Mouse (Mus musculus): Measurements from ENCODE around the gene Fbxw7. TPM values are rescaled to one million over a fixed set of nuclear protein-coding genes. Genes with fewer than 3 reads are reported as not detected.

Gene Fbxw7
- polyA plus RNA-seq, 1 experiment: 11.7 TPM

DNA sequence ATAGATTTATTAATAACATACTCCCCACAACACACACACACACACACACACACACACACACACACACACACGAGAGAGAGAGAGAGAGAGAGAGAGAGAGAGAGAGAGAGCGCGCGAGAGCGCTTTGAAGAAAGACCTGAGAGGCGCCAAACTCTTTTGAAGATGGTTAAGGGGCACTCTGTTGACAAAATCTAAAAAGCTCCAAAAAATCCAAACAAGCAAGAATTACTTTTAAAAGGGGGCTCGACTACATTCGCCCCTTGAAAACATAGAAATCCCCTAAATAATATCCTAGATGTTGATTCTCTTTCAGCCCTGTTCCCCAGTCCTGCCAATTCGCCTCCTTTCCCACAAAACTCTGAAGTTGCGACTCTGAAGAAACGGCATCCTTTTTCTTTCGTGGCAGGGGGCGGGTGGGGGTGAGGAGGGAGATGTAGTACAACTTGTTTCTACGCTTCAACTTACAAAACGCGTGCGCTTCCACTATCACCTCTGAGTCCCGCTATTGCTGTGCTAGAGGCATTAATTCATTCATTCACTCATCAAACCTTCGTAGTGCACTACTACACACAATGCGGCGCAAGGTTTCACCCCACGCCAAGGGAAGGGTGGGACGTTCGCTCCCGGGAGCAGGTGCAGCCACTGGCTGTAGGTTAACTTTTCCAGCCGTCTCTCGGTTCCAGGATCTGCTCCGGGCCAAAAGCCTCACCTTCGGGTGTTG lies 1.5 kb upstream of the Fbxw7 start:
- peaks cover 4% of the 10 kb centered on the region for H3K4me1 ChIP-seq (ENCODE audit: control insufficient read depth, insufficient read depth, low read length)
- TF ChIP-seq CTCF (IDR thresholded peaks at IDR 0.05; ENCODE audit: control insufficient read depth, insufficient read depth, insufficient replicate concordance, low read depth, low read length): no peak
- TF ChIP-seq POLR2A (IDR thresholded peaks at IDR 0.05; ENCODE audit: control insufficient read depth, low read depth, low read length): no peak
- H3K27me3 ChIP-seq (ENCODE audit: control insufficient read depth, insufficient read depth, low read length): no peaks in the 10 kb centered on the region
- peak overlapping the region; percentile 98 for H3K4me3 ChIP-seq (ENCODE audit: control insufficient read depth, low read depth, low read length)
- no peaks in the 10 kb centered on the region for H3K36me3 ChIP-seq (ENCODE audit: control insufficient read depth, insufficient read depth, low read length)
- peak overlapping the region; percentile 85 for H3K27ac ChIP-seq (ENCODE audit: control insufficient read depth, insufficient read depth, low read depth, low read length)

DNA sequence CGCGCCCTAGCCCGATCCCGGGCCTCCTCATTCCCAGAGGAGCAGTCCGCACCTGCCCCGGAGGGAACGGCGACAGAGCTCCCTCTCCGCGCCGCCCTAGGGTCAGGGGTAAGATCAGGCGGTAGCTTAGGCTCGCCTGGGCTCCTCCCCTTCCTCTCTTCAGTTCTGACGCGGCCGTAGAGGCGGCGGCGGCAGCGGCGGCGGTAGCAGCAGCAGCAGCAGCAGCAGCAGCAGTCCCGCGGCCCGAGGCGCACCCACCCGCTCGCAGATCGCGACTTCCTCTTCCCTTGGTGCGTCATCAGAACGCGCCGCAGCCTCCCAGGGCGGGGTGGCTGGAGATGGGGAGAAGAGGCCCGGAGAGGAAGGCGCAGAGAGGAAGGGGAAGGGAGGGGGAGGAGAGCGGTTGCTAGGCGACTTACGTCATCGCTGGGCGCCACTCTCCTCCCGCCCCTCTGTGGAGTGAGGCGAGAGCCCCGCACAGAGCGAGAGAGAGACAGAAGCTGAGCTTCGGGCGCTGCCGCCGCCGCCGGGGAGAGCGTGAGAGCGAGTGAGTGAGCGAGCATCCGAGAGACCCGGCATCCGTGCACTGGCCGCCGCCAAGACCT lies 809 bp upstream of the Fbxw7 start:
- peaks cover 4% of the 10 kb centered on the region for H3K4me1 ChIP-seq (ENCODE audit: control insufficient read depth, insufficient read depth, low read length)
- H3K27ac ChIP-seq (ENCODE audit: control insufficient read depth, insufficient read depth, low read depth, low read length): peak overlapping the region; percentile 85
- H3K4me3 ChIP-seq (ENCODE audit: control insufficient read depth, low read depth, low read length): peak overlapping the region; percentile 98
- H3K36me3 ChIP-seq (ENCODE audit: control insufficient read depth, insufficient read depth, low read length): no peaks in the 10 kb centered on the region
- H3K27me3 ChIP-seq (ENCODE audit: control insufficient read depth, insufficient read depth, low read length): no peaks in the 10 kb centered on the region
- TF ChIP-seq CTCF (IDR thresholded peaks at IDR 0.05; ENCODE audit: control insufficient read depth, insufficient read depth, insufficient replicate concordance, low read depth, low read length) (no peak), POLR2A (IDR thresholded peaks at IDR 0.05; ENCODE audit: control insufficient read depth, low read depth, low read length) (peak; percentile 80)

DNA sequence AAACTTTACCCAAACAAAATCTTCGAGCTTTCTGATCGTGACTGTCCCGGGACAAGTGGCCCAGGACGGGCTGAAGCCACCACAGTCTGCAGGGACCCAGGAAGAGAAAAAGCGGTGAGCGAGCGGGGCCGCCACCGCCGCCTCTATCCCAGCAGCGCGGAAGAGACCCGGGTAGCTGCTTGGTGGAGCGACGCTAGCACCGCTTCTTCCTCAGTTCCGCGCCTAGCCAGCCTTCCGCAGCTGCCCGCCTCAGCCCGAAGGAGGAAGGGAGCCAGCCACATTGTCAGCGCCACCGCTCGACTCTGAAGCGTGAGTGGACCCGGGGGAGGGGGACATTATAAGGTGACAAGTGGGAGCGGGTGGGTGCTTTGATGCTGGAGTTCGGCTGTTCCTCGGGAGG lies 393 bp downstream of the Fbxw7 start:
- TF ChIP-seq CTCF (IDR thresholded peaks at IDR 0.05; ENCODE audit: control insufficient read depth, insufficient read depth, insufficient replicate concordance, low read depth, low read length) (no peak), POLR2A (IDR thresholded peaks at IDR 0.05; ENCODE audit: control insufficient read depth, low read depth, low read length) (no peak)
- peak overlapping the region; percentile 98 for H3K4me3 ChIP-seq (ENCODE audit: control insufficient read depth, low read depth, low read length)
- no peak overlapping the region for H3K27ac ChIP-seq (ENCODE audit: control insufficient read depth, insufficient read depth, low read depth, low read length)
- H3K4me1 ChIP-seq (ENCODE audit: control insufficient read depth, insufficient read depth, low read length): peaks cover 4% of the 10 kb centered on the region
- no peaks in the 10 kb centered on the region for H3K36me3 ChIP-seq (ENCODE audit: control insufficient read depth, insufficient read depth, low read length)
- no peaks in the 10 kb centered on the region for H3K27me3 ChIP-seq (ENCODE audit: control insufficient read depth, insufficient read depth, low read length)

DNA sequence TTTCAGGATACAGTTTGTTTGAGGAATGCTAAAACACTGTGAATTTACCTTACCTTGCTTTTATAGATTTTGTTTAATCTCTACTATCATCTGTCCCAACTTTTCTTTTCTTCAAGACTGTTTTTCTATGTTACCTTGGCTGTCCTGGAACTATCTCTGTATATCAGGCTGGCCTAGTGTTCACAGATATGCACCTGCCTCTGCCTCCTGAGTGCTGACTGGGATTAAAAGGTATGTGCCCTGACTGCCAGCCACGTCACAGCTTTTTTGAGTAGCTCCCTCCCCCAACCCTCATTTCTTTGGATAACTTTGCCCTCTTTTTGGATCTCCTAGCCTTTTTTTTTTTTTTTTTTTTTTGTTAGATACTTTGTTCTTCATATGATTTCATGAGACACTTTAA lies 1.9 kb downstream of the Fbxw7 start:
- H3K27me3 ChIP-seq (ENCODE audit: control insufficient read depth, insufficient read depth, low read length): no peaks in the 10 kb centered on the region
- no peak for TF ChIP-seq CTCF (IDR thresholded peaks at IDR 0.05; ENCODE audit: control insufficient read depth, insufficient read depth, insufficient replicate concordance, low read depth, low read length)
- no peak for TF ChIP-seq POLR2A (IDR thresholded peaks at IDR 0.05; ENCODE audit: control insufficient read depth, low read depth, low read length)
- no peak overlapping the region for H3K27ac ChIP-seq (ENCODE audit: control insufficient read depth, insufficient read depth, low read depth, low read length)
- H3K36me3 ChIP-seq (ENCODE audit: control insufficient read depth, insufficient read depth, low read length): no peaks in the 10 kb centered on the region
- no peak overlapping the region for H3K4me3 ChIP-seq (ENCODE audit: control insufficient read depth, low read depth, low read length)
- H3K4me1 ChIP-seq (ENCODE audit: control insufficient read depth, insufficient read depth, low read length): peaks cover 4% of the 10 kb centered on the region

DNA sequence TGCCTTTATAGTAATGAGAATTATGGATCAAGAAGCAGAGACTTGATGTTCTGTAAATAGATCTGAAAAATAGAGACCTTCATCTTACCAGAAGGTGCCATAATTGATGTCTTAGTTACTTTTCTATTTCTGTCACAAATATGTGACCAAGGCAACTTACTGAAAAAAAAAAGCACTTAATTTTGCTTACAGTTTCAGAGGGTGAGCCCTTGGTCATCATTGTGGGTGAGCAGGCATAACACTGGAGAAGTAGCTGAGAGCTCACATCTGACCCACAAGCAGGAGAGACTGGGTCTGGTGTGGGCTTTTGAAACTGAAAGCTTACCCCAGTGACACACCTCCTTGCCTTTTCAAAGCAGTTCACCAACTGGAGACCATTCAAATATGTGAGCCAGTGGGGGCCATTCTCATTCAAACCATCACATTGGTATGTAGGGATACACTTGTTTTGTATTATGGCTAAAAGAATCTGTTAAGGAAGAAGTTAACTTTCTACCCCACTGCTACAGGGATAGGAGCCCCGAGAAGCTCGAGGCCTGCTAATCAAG lies 5.7 kb downstream of the Fbxw7 start:
- no peaks in the 10 kb centered on the region for H3K4me1 ChIP-seq (ENCODE audit: control insufficient read depth, insufficient read depth, low read length)
- no peaks in the 10 kb centered on the region for H3K27me3 ChIP-seq (ENCODE audit: control insufficient read depth, insufficient read depth, low read length)
- no peak overlapping the region for H3K27ac ChIP-seq (ENCODE audit: control insufficient read depth, insufficient read depth, low read depth, low read length)
- no peaks in the 10 kb centered on the region; the same call in 1 of the 2 replicates for H3K36me3 ChIP-seq (ENCODE audit: control insufficient read depth, insufficient read depth, low read length)
- no peak for TF ChIP-seq POLR2A (IDR thresholded peaks at IDR 0.05; ENCODE audit: control insufficient read depth, low read depth, low read length)
- no peak for TF ChIP-seq CTCF (IDR thresholded peaks at IDR 0.05; ENCODE audit: control insufficient read depth, insufficient read depth, insufficient replicate concordance, low read depth, low read length)
- H3K4me3 ChIP-seq (ENCODE audit: control insufficient read depth, low read depth, low read length): no peak overlapping the region

GRCm38 (mm10) chr3:84825990-84826389 lies 10.9 kb downstream of the Fbxw7 start:
- Histone ChIP-seq H3K4me1 (ENCODE audit: control insufficient read depth, insufficient read depth, low read length) (no peaks in the 10 kb centered on the region), H3K36me3 (ENCODE audit: control insufficient read depth, insufficient read depth, low read length) (no peaks in the 10 kb centered on the region; the same call in 1 of the 2 replicates), H3K27ac (ENCODE audit: control insufficient read depth, insufficient read depth, low read depth, low read length) (no peak overlapping the region), H3K27me3 (ENCODE audit: control insufficient read depth, insufficient read depth, low read length) (no peaks in the 10 kb centered on the region), H3K4me3 (ENCODE audit: control insufficient read depth, low read depth, low read length) (no peak overlapping the region)
- TF ChIP-seq CTCF (IDR thresholded peaks at IDR 0.05; ENCODE audit: control insufficient read depth, insufficient read depth, insufficient replicate concordance, low read depth, low read length): no peak
- no peak for TF ChIP-seq POLR2A (IDR thresholded peaks at IDR 0.05; ENCODE audit: control insufficient read depth, low read depth, low read length)

DNA sequence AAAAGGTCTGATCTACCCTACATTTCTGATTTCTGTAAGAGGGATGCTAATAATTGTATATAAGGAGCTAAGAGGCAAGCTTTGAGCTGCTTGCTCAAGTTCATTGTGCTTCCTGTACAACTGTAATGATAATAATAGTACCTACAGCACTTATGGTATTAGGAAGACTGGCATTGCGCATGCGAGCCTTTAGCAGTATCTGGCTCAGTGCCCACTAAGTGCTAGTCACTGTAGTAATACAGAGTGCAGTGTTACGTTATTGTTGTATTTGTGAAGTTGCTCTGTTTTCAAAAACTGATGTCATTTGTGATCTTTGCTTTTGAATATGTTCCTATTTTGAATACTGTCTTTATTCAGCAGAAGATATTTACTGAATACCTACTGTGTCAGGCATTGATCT lies 11.3 kb downstream of the Fbxw7 start:
- TF ChIP-seq CTCF (IDR thresholded peaks at IDR 0.05; ENCODE audit: control insufficient read depth, insufficient read depth, insufficient replicate concordance, low read depth, low read length): no peak
- TF ChIP-seq POLR2A (IDR thresholded peaks at IDR 0.05; ENCODE audit: control insufficient read depth, low read depth, low read length): no peak
- no peaks in the 10 kb centered on the region for H3K4me1 ChIP-seq (ENCODE audit: control insufficient read depth, insufficient read depth, low read length)
- no peaks in the 10 kb centered on the region for H3K27me3 ChIP-seq (ENCODE audit: control insufficient read depth, insufficient read depth, low read length)
- no peak overlapping the region for H3K4me3 ChIP-seq (ENCODE audit: control insufficient read depth, low read depth, low read length)
- H3K36me3 ChIP-seq (ENCODE audit: control insufficient read depth, insufficient read depth, low read length): no peaks in the 10 kb centered on the region; the same call in 1 of the 2 replicates
- H3K27ac ChIP-seq (ENCODE audit: control insufficient read depth, insufficient read depth, low read depth, low read length): no peak overlapping the region

All from testis, adult 2 months (tissue).